Mouse (Mus musculus) heart, postnatal 36 days (tissue): ENCODE measurements at regions not wholly inside any gene's neighbourhood (a gene's known extent, or its start where the extent isn't known, plus 50 kb on each side); places are given as distances from the start of the nearest gene placed in this dataset.

Experiments
- DNase-seq, 2 experiments: peaks; one replicate each; pipeline ENCODE4 v3.0.0; 2021 to 2022
- intact Hi-C: fragments of 180-260 bp; cut with DNase I; formaldehyde crosslinking; loops from one replicate; pipeline ENCODE4 v1.15.1; 2025

GRCm38 (mm10) chr3:133809007-133809552, 264.1 kb upstream of the Tet2 start:
- intact Hi-C loops, result no loop called here
- DNase-seq, result no peak

GRCm38 (mm10) chr3:133818966-133819700, 274.2 kb upstream of the Tet2 start:
- no peak for DNase-seq
- intact Hi-C loops, result loop anchor here (10.0 kb wide), 1 partner anchor 504 kb away; the partner anchor contains the start of gene Ppa2

GRCm38 (mm10) chr3:133833739-133834391, 288.9 kb upstream of the Tet2 start:
- intact Hi-C loops, result no loop called here
- DNase-seq, result no peak

DNA sequence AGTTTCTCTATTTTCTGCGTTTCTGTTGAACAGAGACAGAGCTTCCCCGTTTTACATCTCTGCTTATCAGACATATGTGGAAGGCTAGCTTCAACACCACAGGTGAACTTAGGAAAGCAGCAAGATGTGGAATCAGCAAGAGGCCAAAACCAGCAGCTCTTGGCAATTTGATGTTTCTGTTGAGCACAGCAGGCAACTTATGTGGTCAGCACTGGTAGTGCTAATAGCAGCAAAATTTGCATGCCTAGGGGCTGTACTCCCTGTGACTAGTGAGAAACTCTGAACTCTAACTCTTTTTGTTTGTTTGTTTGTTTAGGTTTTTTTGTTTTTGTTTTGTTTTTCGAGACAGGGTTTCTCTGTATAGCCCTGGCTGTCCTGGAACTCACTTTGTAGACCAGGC, 289.5 kb upstream of the Tet2 start:
- DNase-seq, result no peak
- intact Hi-C loops, result no loop called here

- no peak for DNase-seq
- intact Hi-C loops, result no loop called here
These were observed 301.4 kb upstream of the Tet2 start for GRCm38 (mm10) chr3:133846301-133846700.

DNA sequence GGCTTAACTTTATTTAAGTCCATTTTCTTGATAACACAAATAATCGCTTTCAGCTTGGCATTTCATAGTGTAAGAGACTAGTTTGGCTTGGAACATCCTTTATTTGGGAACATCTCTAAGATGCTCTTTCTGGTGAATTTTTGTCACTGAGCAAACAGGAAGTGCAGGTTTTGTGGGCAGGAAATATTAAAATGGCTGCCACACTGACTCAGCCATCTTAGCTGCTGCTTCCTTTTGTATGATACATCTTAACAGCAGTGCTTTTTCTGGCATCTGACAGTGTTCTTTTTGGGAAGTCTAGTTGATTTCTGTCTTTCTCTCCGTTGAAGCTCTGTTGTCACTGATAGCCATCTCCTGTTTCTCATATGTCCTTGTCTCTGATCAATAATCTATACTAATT, 329.4 kb upstream of the Tet2 start:
- no peak for DNase-seq
- intact Hi-C loops, result loop anchor here (10.0 kb wide), 1 partner anchor 1330 kb away; no protein-coding TSS in a partner anchor

- DNase-seq, result peak; percentile 61 to 69
- intact Hi-C loops, result loop anchor here (5.0 to 10.0 kb wide), 2 partner anchors 736 to 1328 kb away; no protein-coding TSS in a partner anchor
These were observed 331.6 kb upstream of the Tet2 start for GRCm38 (mm10) chr3:133876439-133877072.

- intact Hi-C loops, result loop anchor here (5.0 to 10.0 kb wide), 2 partner anchors 735 to 1327 kb away; no protein-coding TSS in a partner anchor
- no peak for DNase-seq
These were observed 332.4 kb upstream of the Tet2 start for GRCm38 (mm10) chr3:133877310-133877709.

- DNase-seq, result no peak
- intact Hi-C loops, result no loop called here
These were observed 335.7 kb upstream of the Tet2 start for GRCm38 (mm10) chr3:133880626-133881025.

GRCm38 (mm10) chr3:133901931-133902330, 334.4 kb upstream of the Cxxc4 start:
- no peak for DNase-seq
- intact Hi-C loops, result no loop called here

DNA sequence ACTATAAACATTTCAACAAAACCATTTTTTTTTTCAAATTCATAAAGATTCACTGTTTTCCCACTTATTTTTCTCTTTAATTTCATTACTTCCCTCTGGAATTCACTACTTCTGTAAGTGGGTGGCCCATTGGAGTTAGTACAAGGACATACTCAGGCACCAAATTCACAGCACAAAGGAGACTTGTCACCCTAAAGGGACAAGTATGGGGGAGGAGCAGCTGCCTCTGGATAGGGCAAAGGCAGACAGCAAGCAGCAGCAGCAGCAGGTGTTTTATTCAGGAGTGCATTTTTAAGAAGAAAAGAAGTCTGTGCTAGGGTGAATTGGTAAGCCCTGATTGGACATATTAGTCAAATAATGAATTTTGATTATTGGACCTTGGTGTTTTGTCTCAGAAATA, 314.1 kb upstream of the Cxxc4 start:
- intact Hi-C loops, result no loop called here
- no peak for DNase-seq

DNA sequence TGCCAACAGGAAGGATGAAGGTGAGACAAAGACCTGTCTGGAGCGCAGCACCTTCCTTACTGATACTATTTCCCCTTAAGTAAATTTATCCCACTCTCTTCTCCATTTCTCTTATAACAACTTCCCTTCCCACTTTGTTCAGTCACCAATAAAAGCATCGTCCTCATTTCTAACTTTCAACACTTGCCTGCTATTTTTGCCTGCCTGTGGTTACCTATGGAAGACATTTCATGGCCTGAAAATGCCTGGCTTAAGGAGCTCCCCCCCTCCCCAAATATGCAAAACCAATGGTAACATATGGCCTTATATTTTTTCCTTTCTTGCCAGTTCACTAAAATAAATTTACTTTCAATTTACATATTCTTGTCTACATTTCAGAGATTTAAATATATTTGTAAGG, 271.0 kb upstream of the Cxxc4 start:
- intact Hi-C loops, result no loop called here
- DNase-seq, result no peak

DNA sequence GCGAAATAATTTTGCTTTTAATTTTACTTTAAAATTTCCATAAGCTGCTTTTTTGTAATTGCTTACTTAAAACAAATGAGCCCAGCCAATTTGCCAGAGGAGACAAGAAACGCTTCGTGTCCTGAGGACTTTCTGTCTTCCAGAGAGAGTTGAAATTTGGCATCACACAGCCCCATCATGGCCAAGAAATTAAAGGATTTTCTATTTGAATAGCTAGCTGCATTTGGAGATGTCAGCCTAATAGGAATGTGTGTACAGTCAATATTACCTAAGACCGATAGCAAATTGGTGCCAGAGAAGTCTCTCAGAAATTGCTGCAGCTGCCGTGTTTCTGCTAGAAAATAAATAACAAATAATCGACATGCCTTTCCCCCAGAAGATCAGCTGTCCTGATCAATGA, 268.1 kb upstream of the Cxxc4 start:
- intact Hi-C loops, result no loop called here
- DNase-seq, result no peak

DNA sequence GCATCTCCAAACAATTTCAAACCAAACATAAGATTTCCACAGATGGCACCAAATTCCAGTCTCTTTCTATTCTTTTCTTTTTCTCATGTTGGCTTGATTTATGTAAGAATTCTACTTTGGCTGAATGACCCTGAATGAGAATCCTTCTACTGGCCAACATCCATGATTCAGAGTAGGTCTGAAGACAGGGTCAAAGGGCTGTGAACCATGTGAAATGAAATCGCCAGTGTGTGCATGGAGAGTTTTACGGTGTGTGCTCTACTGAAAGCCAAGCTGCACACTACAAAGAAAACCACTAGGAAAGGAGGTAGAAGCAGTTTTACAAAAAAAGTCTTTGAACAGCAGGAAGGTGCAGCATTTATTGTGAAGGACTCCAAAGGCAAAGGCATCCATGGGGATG, 263.5 kb upstream of the Cxxc4 start:
- intact Hi-C loops, result no loop called here
- no peak for DNase-seq

- intact Hi-C loops, result no loop called here
- DNase-seq, result no peak
These were observed 248.6 kb upstream of the Cxxc4 start for GRCm38 (mm10) chr3:133987681-133988080.

DNA sequence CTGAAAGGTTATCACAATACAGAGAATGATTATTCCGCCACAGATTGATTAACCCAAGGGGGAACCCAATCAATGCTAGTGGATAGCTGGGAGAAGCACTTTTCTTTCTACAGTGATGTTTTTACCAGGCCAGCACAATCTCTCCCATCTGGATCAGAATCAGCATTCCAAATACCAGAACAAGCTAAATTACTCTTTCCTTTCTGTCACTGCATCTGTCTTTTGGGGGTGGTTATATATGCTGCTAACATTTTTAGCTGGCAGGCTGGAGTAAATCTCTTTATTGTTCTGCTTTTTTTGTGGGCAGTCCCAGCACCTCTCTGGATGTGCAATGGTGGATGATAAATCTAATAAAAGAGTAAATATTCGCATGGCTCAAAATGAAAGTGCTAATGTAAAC, 242.3 kb upstream of the Cxxc4 start:
- no peak for DNase-seq
- intact Hi-C loops, result no loop called here

DNA sequence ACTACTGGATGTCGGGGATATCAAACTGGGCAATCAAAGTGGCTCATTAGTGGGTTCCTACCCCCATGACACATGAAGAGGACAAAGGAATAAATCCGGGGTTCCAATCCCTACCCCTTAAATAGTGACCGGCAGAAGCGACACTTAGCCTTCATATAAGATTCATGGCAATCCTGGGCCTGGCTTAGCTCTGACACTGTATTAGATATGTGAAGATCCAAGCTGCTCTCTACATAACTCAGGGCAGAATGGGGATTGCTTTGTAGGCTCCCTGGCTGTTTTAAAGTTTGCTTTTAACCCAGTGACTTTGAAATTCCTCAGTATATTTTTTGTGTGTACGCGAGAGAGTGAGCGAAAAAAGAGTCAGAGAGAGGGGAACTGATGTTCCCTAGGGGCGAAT, 236.3 kb upstream of the Cxxc4 start:
- intact Hi-C loops, result no loop called here
- no peak for DNase-seq

GRCm38 (mm10) chr3:134000595-134000994, 235.7 kb upstream of the Cxxc4 start:
- intact Hi-C loops, result no loop called here
- DNase-seq, result no peak

DNA sequence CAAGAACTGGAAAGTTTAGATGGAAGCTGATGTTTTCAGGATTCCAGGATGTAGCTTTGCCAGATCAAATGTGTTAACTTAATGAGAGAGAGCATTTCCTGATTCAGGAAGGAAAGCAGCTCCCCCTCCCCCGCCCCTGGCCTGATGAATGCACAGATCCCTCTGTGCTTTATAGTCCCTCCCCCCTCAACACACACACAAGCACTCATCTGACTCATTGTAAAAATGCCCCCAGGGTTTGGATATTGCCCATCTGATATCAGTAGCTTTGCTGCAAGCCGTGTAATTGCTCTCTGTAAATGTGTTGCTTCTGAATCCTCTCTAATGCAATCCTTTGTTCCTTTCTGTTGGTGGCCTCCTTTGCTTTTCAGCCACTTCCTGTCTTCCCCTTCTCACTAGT, 221.5 kb upstream of the Cxxc4 start:
- intact Hi-C loops, result no loop called here

GRCm38 (mm10) chr3:134015412-134015811, 220.9 kb upstream of the Cxxc4 start:
- DNase-seq, result no peak
- intact Hi-C loops, result no loop called here

More for the DNA sequence above, 221.5 kb upstream of the Cxxc4 start:
- DNase-seq, result no peak

DNA sequence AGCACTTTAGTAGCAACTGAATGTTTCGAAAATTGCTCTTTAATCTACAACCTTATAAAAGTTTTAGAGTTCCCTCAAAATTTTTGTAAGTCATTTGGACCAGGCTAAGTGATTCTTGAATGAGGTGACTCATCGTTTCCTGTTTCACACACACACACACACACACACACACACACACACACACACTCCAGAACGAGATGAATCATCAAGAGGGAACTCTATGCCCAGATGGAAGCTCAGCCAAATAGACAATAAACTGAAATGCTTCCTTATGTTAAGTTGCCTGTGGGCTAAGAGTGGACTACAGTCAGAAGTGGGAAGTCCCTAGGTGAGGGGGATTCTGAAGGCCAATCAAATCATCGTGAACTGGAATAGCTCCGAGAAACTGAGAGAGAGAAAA, 202.4 kb upstream of the Cxxc4 start:
- DNase-seq, result no peak
- intact Hi-C loops, result no loop called here
